ENCODE assay signal across 8 mouse cellular contexts in genomic region chr11:102184253-102184645, GRCm38 (mm10). TPM values are rescaled to one million over a fixed set of nuclear protein-coding genes. Genes with fewer than 3 reads are reported as not detected.
DNase-seq lines count a peak whose midpoint lies in the region; ATAC-seq and TF ChIP-seq lines count a peak whose summit lies in the region.

No protein-coding gene starts in this region.

- peak overlapping the region; percentile 96 for H3K27ac ChIP-seq in heart, embryonic 15.5 days
- peak overlapping the region; percentile 85; the same call in 1 of the 2 replicates for H3K27ac ChIP-seq in ES-E14 (ENCODE audit: insufficient read depth, low read depth, low read length, poor library complexity, severe bottlenecking)
- H3K27ac ChIP-seq in forebrain, embryonic 15.5 days (replicated peaks) = peak overlapping the region; percentile 95
- H3K27ac ChIP-seq in macrophage = peak overlapping the region; percentile 59

- no peaks in the 10 kb centered on the region for H3K9me3 ChIP-seq in heart, embryonic 15.5 days (replicated peaks)
- H3K9me3 ChIP-seq in ES-E14 (ENCODE audit: control insufficient read depth, insufficient read depth, low read depth, low read length) = no peaks in the 10 kb centered on the region
- H3K9me3 ChIP-seq in forebrain, embryonic 15.5 days = no peaks in the 10 kb centered on the region

- H3K27me3 ChIP-seq in heart, embryonic 15.5 days = no peaks in the 10 kb centered on the region
- no peaks in the 10 kb centered on the region for H3K27me3 ChIP-seq in forebrain, embryonic 15.5 days

- peak overlapping the region; percentile 90 for H3K9ac ChIP-seq in heart, embryonic 15.5 days
- H3K9ac ChIP-seq in ES-E14 (ENCODE audit: insufficient read depth, low read depth, low read length, poor library complexity, severe bottlenecking) = peak overlapping the region; percentile 95
- peak overlapping the region; percentile 88 for H3K9ac ChIP-seq in forebrain, embryonic 15.5 days (replicated peaks)

- H3K4me3 ChIP-seq in heart, embryonic 15.5 days = peak overlapping the region; percentile 87
- H3K4me3 ChIP-seq in ES-E14 (ENCODE audit: insufficient read depth in 1 of 2, low read depth in 1 of 2, low read length in 2 of 2, poor library complexity in 1 of 2, severe bottlenecking in 1 of 2) (peak overlapping the region; percentile 89 to 96), macrophage (ENCODE audit: inconsistent target) (peak overlapping the region; percentile 96)
- H3K4me3 ChIP-seq in forebrain, embryonic 15.5 days = peak overlapping the region; percentile 71

- H3K4me2 ChIP-seq in heart, embryonic 15.5 days = peak overlapping the region; percentile 72
- H3K4me2 ChIP-seq in forebrain, embryonic 15.5 days (replicated peaks) = peak overlapping the region; percentile 62

- intact Hi-C loops in left cerebral cortex, postnatal 10 days (cut with DNase I) = no loop called here

- WGBS in heart, embryonic 15.5 days = 1% methylated on average over 7 of the region's 7 CpGs
- WGBS in forebrain, embryonic 15.5 days = 5% methylated on average over 7 of the region's 7 CpGs
- 10% methylated on average over 7 of the region's 7 CpGs for WGBS in macrophage (ENCODE audit: missing documents)

- H3K36me3 ChIP-seq in heart, embryonic 15.5 days = peaks cover 18% of the 10 kb centered on the region; the same call in 1 of the 2 replicates
- peaks cover 4% of the 10 kb centered on the region for H3K36me3 ChIP-seq in ES-E14 (ENCODE audit: control insufficient read depth, insufficient read depth, low read length, poor library complexity, severe bottlenecking)
- H3K36me3 ChIP-seq in forebrain, embryonic 15.5 days = peaks cover 33% of the 10 kb centered on the region
- peaks cover 27% of the 10 kb centered on the region for H3K36me3 ChIP-seq in macrophage (ENCODE audit: inconsistent target)

- peaks cover 15% of the 10 kb centered on the region for H3K4me1 ChIP-seq in heart, embryonic 15.5 days (replicated peaks)
- peaks cover 0 to 10% of the 10 kb centered on the region in 2 experiments; a peak in 2 of 4 replicates for H3K4me1 ChIP-seq in ES-E14 (ENCODE audit: control insufficient read depth in 2 of 2, insufficient read depth in 2 of 2, low read length in 2 of 2, poor library complexity in 1 of 2)
- peaks cover 23% of the 10 kb centered on the region for H3K4me1 ChIP-seq in forebrain, embryonic 15.5 days

- ATAC-seq in heart, embryonic 15.5 days (replicated peaks; ENCODE audit: insufficient number of reproducible peaks, insufficient read depth, low FRiP score, low read depth) = no peak
- no peak for ATAC-seq in forebrain, embryonic 15.5 days (replicated peaks)

- no peak for DNase-seq in heart, adult 9 months (ENCODE audit: low spot score in 2 of 2)
- no peak for DNase-seq in ES-E14 (ENCODE audit: low read depth, low spot score)
- no peak for DNase-seq in cerebellum, adult 18-20 months
- DNase-seq in left cerebral cortex, postnatal 10 days (ENCODE audit: extremely low spot score in 1 of 2, low spot score in 2 of 2) = no peak
- no peak for DNase-seq in adrenal gland, postnatal 4 days (ENCODE audit: low spot score in 2 of 2)

- in situ Hi-C loops in ES-E14 (cut with MboI; ENCODE audit: low sequenced_read_pairs in 2 of 2, unreplicated experiment in 2 of 2) = no loop called here

- peaks cover 55% of the 10 kb centered on the region for H3K79me2 ChIP-seq in macrophage (ENCODE audit: inconsistent target)

TF ChIP-seq in ES-E14, 5 proteins besides CTCF, POLR2A, EP300 and RAD21:
- TF ChIP-seq ZNF384 (IDR thresholded peaks at IDR 0.05; ENCODE audit: low read depth, low read length) (no peak), ZC3H11A (IDR thresholded peaks at IDR 0.05; ENCODE audit: borderline replicate concordance, low read depth, low read length) (no peak), HCFC1 (IDR thresholded peaks at IDR 0.05; ENCODE audit: borderline replicate concordance, insufficient read depth, low read length) (no peak), CHD2 (IDR thresholded peaks at IDR 0.05; ENCODE audit: low read depth, low read length) (no peak), MAFK (IDR thresholded peaks at IDR 0.05; ENCODE audit: insufficient read depth, low read depth, low read length) (no peak)

RNA-seq across cellular contexts. Expression of gene Lsm12, which starts 0.8 kb away (rescaled TPM):
- polyA plus RNA-seq in heart, embryonic 15.5 days (2015; fragmentation: Nextera tagmentation; extraction: Ambion mirVana) = 74.6 and 83.4 TPM in 2 replicates
- 27.6 and 49.1 TPM in 2 replicates for total RNA-seq in ES-E14 (2012; rRNA removed)
- polyA plus RNA-seq in forebrain, embryonic 15.5 days (2015; fragmentation: Nextera tagmentation; extraction: Ambion mirVana) = 114 and 118 TPM in 2 replicates
- total RNA-seq in macrophage (2018; cell fraction: chromatin; rRNA removed) = 10 to 100 TPM in 18 of 26 experiments, 1 to 10 TPM in 8; 3.7 to 22.1 (median 11.9) TPM
- 10 to 100 TPM; 40.2 to 65.6 (median 52.9) TPM for total RNA-seq in macrophage (2018; cell fraction: cytosol; rRNA removed)
- total RNA-seq in macrophage (2018; cell fraction: nucleus; rRNA removed) = 10 to 100 TPM; 12.0 to 52.2 (median 25.1) TPM
- polyA plus RNA-seq in macrophage (2018) = 28.1 to 59.1 TPM (median 48.0 TPM) in 3 replicates
- 10 to 100 TPM; 67.6 to 72.3 TPM for total RNA-seq in left cerebral cortex, postnatal 10 days (2021)
- total RNA-seq in adrenal gland, postnatal 4 days (2021) = 10 to 100 TPM; 83.5 to 83.6 TPM

RNA-seq across cellular contexts. Expression of gene G6pc3, which starts 5.2 kb away (rescaled TPM):
- 20.9 and 23.3 TPM in 2 replicates for polyA plus RNA-seq in heart, embryonic 15.5 days (2015; fragmentation: Nextera tagmentation; extraction: Ambion mirVana)
- total RNA-seq in ES-E14 (2012; rRNA removed) = 14.2 and 16.3 TPM in 2 replicates
- 21.5 and 23.7 TPM in 2 replicates for polyA plus RNA-seq in forebrain, embryonic 15.5 days (2015; fragmentation: Nextera tagmentation; extraction: Ambion mirVana)
- 10 to 100 TPM in 22 of 26 experiments, 1 to 10 TPM in 4; 6.7 to 33.0 (median 16.8) TPM for total RNA-seq in macrophage (2018; cell fraction: chromatin; rRNA removed)
- 10 to 100 TPM; 14.9 to 31.6 (median 22.0) TPM for total RNA-seq in macrophage (2018; cell fraction: cytosol; rRNA removed)
- 10 to 100 TPM; 11.6 to 41.7 (median 24.0) TPM for total RNA-seq in macrophage (2018; cell fraction: nucleus; rRNA removed)
- polyA plus RNA-seq in macrophage (2018) = 17.7 to 29.9 TPM (median 27.6 TPM) in 3 replicates
- total RNA-seq in left cerebral cortex, postnatal 10 days (2021) = 10 to 100 TPM; 43.8 to 45.0 TPM
- 10 to 100 TPM; 86.3 to 93.3 TPM for total RNA-seq in adrenal gland, postnatal 4 days (2021)

RNA-seq across cellular contexts. Expression of gene Tmem101, which starts 28.0 kb away (rescaled TPM):
- polyA plus RNA-seq in heart, embryonic 15.5 days (2015; fragmentation: Nextera tagmentation; extraction: Ambion mirVana) = 30.6 and 35.9 TPM in 2 replicates
- total RNA-seq in ES-E14 (2012; rRNA removed) = 75.3 and 98.7 TPM in 2 replicates
- polyA plus RNA-seq in forebrain, embryonic 15.5 days (2015; fragmentation: Nextera tagmentation; extraction: Ambion mirVana) = 37.4 and 41.6 TPM in 2 replicates
- 10 to 100 TPM in 4 of 26 experiments, 1 to 10 TPM in 19, under 1 TPM in 1, not detected in 2; 0.63 to 16.5 (median 4.4) TPM for total RNA-seq in macrophage (2018; cell fraction: chromatin; rRNA removed)
- 10 to 100 TPM in 10 of 26 experiments, 1 to 10 TPM in 16; 5.1 to 13.7 (median 8.8) TPM for total RNA-seq in macrophage (2018; cell fraction: cytosol; rRNA removed)
- 10 to 100 TPM in 15 of 26 experiments, 1 to 10 TPM in 11; 5.1 to 20.0 (median 10.4) TPM for total RNA-seq in macrophage (2018; cell fraction: nucleus; rRNA removed)
- 4.6 to 11.0 TPM (median 10.6 TPM) in 3 replicates for polyA plus RNA-seq in macrophage (2018)
- total RNA-seq in left cerebral cortex, postnatal 10 days (2021) = 10 to 100 TPM; 24.3 to 24.4 TPM
- total RNA-seq in adrenal gland, postnatal 4 days (2021) = 10 to 100 TPM; 21.8 to 22.5 TPM

RNA-seq across cellular contexts. Expression of gene Nags, which starts 38.9 kb away (rescaled TPM):
- polyA plus RNA-seq in heart, embryonic 15.5 days (2015; fragmentation: Nextera tagmentation; extraction: Ambion mirVana) = 0.24 TPM in 1 of 2 replicates, not detected in the other
- total RNA-seq in ES-E14 (2012; rRNA removed) = 0.45 and 0.90 TPM in 2 replicates
- 0.10 and 0.14 TPM in 2 replicates for polyA plus RNA-seq in forebrain, embryonic 15.5 days (2015; fragmentation: Nextera tagmentation; extraction: Ambion mirVana)
- total RNA-seq in macrophage (2018; cell fraction: chromatin; rRNA removed) = not detected
- not detected for total RNA-seq in macrophage (2018; cell fraction: cytosol; rRNA removed)
- not detected for total RNA-seq in macrophage (2018; cell fraction: nucleus; rRNA removed)
- not detected in 3 replicates for polyA plus RNA-seq in macrophage (2018)
- total RNA-seq in left cerebral cortex, postnatal 10 days (2021) = under 1 TPM in 1 of 2 experiments, not detected in 1; 0.20 TPM
- total RNA-seq in adrenal gland, postnatal 4 days (2021) = 1 to 10 TPM; 1.3 to 3.1 TPM

RNA-seq across cellular contexts. Expression of gene Hdac5, which starts 45.7 kb away (rescaled TPM):
- 76.7 and 86.8 TPM in 2 replicates for polyA plus RNA-seq in heart, embryonic 15.5 days (2015; fragmentation: Nextera tagmentation; extraction: Ambion mirVana)
- total RNA-seq in ES-E14 (2012; rRNA removed) = 33.3 and 57.9 TPM in 2 replicates
- 127 and 129 TPM in 2 replicates for polyA plus RNA-seq in forebrain, embryonic 15.5 days (2015; fragmentation: Nextera tagmentation; extraction: Ambion mirVana)
- 100 to 1,000 TPM in 13 of 26 experiments, 10 to 100 TPM in 13; 10.5 to 341 (median 94.0) TPM for total RNA-seq in macrophage (2018; cell fraction: chromatin; rRNA removed)
- total RNA-seq in macrophage (2018; cell fraction: cytosol; rRNA removed) = 10 to 100 TPM; 24.5 to 71.8 (median 47.2) TPM
- total RNA-seq in macrophage (2018; cell fraction: nucleus; rRNA removed) = 100 to 1,000 TPM in 7 of 26 experiments, 10 to 100 TPM in 19; 11.4 to 146 (median 63.2) TPM
- polyA plus RNA-seq in macrophage (2018) = 31.9 to 58.0 TPM (median 47.9 TPM) in 3 replicates
- total RNA-seq in left cerebral cortex, postnatal 10 days (2021) = 100 to 1,000 TPM; 190 TPM
- total RNA-seq in adrenal gland, postnatal 4 days (2021) = 100 to 1,000 TPM; 123 to 125 TPM
